Mouse (Mus musculus) megakaryocyte, embryonic 14.5 days (primary cell): Measurements from ENCODE around the gene Iffo1. TPM values are rescaled to one million over a fixed set of nuclear protein-coding genes. Genes with fewer than 3 reads are reported as not detected.
A peak's percentile ranks its signal among the peaks of the same experiment; 100 is the strongest.

Experiments
- H3K27me3 ChIP-seq: replicated peaks from 2 replicates; pipeline ENCODE3; 2012; ENCODE audit warnings: inconsistent platforms
- H3K36me3 ChIP-seq: replicated peaks from 2 replicates; pipeline ENCODE3; 2012; ENCODE audit warnings: low read length, inconsistent platforms, mixed read lengths
- H3K4me1 ChIP-seq: 2 replicates; pipeline ENCODE4 v1.6.1; 2012; ENCODE audit warnings: inconsistent platforms
- H3K4me3 ChIP-seq: replicated peaks from 2 replicates; pipeline ENCODE3; 2012; ENCODE audit warnings: moderate library complexity, mild to moderate bottlenecking, inconsistent platforms
- H3K9me3 ChIP-seq: 2 replicates; pipeline ENCODE4 v1.6.1; 2012; ENCODE audit warnings: inconsistent platforms
- FLI1 ChIP-seq: IDR thresholded peaks from 2 replicates; pipeline ENCODE4 v1.6.1; 2012; ENCODE audit warnings: low read length, inconsistent platforms, mixed read lengths
- GATA1 ChIP-seq: IDR thresholded peaks from 3 replicates; pipeline ENCODE4 v1.6.1; 2012; ENCODE audit warnings: mixed read lengths, low read length, inconsistent platforms, borderline replicate concordance
- polyA plus RNA-seq: library from polyadenylated mRNA; stranded (reverse); fragments of >175 nt; gene quantifications from 2 replicates; pipeline ENCODE4 v1.2.3, GENCODE M21; 2012; ENCODE audit warnings: low replicate concordance; ENCODE audit not compliant: insufficient read depth

Iffo1 gene
- polyA plus RNA-seq, 1 experiment = 20.6 TPM

DNA sequence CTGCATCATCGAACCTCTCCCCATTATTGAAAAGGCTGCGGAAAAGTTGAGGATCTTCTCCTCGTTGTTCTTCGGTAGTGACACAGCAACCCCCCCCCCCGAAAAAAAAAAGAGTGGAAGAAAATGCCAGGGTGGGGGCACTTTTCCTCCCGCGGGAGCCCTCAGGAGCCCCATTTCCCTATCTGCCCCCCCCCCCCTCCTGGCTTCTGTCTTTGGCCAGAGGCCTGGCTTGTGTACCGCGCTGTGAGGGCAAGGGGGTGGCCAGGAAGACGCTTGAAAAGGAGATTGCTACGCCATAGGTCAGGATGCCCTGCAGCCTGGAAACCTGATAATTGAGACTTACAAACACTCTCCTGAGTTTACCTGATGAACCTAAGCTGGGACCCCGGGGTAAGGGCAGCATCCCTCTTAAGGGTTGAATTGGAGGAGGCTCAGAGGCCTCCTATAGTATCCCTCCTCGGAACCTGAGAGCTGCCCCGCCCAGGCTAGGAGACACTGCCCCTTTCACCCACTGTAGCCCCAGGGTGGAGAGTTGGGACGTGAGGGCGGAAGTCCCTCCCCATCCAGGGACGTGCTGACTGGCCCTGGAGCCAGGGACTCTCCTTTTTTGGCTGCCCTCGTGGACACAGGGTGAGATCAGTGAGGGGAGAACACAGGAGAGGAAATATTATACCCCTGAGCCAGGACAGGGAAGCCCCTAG is 21.2 kb downstream of the Iffo1 start, which contains the start of gene Gapdh:
TSS of gene Gapdh (minus strand) at position 417 of the 701 bp plus-strand sequence.
- TF ChIP-seq GATA1 (no peak), FLI1 (no peak)

GRCm38 (mm10) chr6:125166861-125167650 is 22.0 kb downstream of the Iffo1 start:
- H3K4me3 ChIP-seq = peak overlapping the region; percentile 100
- peaks cover 77% of the 10 kb centered on the region for H3K36me3 ChIP-seq
- no peaks in the 10 kb centered on the region for H3K9me3 ChIP-seq
- TF ChIP-seq GATA1 (no peak), FLI1 (no peak)
- peaks cover 63% of the 10 kb centered on the region for H3K4me1 ChIP-seq
- no peaks in the 10 kb centered on the region for H3K27me3 ChIP-seq

More for the DNA sequence above, 21.2 kb downstream of the Iffo1 start, which contains the start of gene Gapdh:
- H3K9me3 ChIP-seq = no peaks in the 10 kb centered on the region
- H3K4me3 ChIP-seq = peak within 1 kb of the TSS; percentile 100
- H3K36me3 ChIP-seq = peaks cover 76% of the 10 kb centered on the region
- H3K4me1 ChIP-seq = peaks cover 67% of the 10 kb centered on the region
- no peaks in the 10 kb centered on the region for H3K27me3 ChIP-seq

- TF ChIP-seq GATA1 = no peak
- TF ChIP-seq FLI1 = no peak
- H3K4me1 ChIP-seq = peaks cover 55% of the 10 kb centered on the region
- H3K4me3 ChIP-seq = no peak overlapping the region
- H3K9me3 ChIP-seq = no peaks in the 10 kb centered on the region
- H3K27me3 ChIP-seq = no peaks in the 10 kb centered on the region
- H3K36me3 ChIP-seq = peaks cover 80% of the 10 kb centered on the region
Measured at GRCm38 (mm10) chr6:125168086-125168485, 23.0 kb downstream of the Iffo1 start.

DNA sequence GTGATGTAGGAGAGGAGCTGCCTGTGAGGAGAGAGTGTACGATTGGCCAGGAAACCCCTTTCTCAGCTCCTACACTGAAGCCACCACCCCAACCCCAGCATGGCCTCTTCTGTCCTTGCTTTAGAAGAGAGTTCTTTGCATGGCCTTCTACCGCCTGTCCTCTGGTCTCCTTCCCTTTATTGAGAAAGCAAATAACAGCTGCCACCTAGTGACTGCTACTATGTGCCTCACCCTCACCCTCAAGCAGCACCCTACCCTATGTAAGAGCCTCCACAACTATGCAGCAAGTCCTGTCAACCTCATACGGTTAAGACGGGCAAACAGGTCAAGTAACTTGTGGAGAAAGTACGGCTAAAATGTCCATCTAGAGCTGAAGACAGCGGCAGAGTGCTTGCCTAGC is 25.2 kb downstream of the Iffo1 start:
- H3K9me3 ChIP-seq = no peaks in the 10 kb centered on the region
- no peak overlapping the region for H3K4me3 ChIP-seq
- TF ChIP-seq GATA1 = no peak
- no peak for TF ChIP-seq FLI1
- H3K4me1 ChIP-seq = peaks cover 39% of the 10 kb centered on the region
- H3K36me3 ChIP-seq = peaks cover 80% of the 10 kb centered on the region
- no peaks in the 10 kb centered on the region for H3K27me3 ChIP-seq

GRCm38 (mm10) chr6:125172474-125172873 is 27.4 kb downstream of the Iffo1 start:
- Histone ChIP-seq H3K27me3 (no peaks in the 10 kb centered on the region), H3K36me3 (peaks cover 99% of the 10 kb centered on the region), H3K9me3 (no peaks in the 10 kb centered on the region), H3K4me3 (no peak overlapping the region), H3K4me1 (peaks cover 24% of the 10 kb centered on the region)
- TF ChIP-seq FLI1 (no peak), GATA1 (no peak)

DNA sequence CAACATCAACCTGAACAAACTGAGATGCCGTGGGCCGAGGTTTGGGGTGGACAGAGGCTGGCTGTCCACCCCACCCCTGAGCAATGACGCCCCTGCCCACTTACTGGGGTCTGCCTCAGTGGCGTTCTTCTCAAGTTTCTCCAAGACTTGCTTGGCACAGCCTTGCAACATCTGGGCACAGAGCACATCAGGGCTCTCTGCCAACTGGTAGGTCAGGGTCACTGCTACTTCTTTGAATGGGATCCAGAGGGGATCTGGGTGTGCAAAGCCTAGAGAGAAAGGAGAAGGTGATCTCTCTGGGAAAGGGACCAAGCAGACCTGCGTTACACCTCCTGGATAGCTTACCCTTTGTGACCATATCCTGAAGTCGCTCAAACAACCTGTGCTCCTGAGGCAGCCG is 28.2 kb downstream of the Iffo1 start:
- TF ChIP-seq FLI1 (no peak), GATA1 (no peak)
- Histone ChIP-seq H3K9me3 (no peaks in the 10 kb centered on the region), H3K4me1 (peaks cover 16% of the 10 kb centered on the region), H3K4me3 (no peak overlapping the region), H3K27me3 (no peaks in the 10 kb centered on the region), H3K36me3 (peaks cover 99% of the 10 kb centered on the region)

DNA sequence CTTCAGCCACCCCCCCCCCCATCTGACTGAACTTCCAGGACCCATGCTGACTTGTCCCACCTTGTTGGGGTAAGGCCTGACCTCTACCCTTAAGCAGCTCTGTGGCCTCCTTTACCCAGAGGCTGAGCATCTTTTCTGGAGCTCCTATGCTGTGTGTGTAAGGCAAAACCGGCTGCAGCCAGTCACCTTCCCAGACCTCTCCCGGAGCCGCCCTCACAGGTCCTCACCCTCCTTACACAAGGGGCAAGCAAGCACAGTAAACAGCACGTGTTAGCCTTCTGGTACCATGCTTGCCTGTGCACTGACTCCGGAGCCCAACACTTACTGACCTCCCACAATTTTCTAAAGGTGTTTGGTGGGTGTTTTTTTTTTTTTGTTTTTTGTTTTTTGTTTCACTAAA is 30.4 kb downstream of the Iffo1 start:
- TF ChIP-seq FLI1 (no peak), GATA1 (no peak)
- Histone ChIP-seq H3K9me3 (no peaks in the 10 kb centered on the region), H3K36me3 (peaks cover 97% of the 10 kb centered on the region), H3K4me3 (no peak overlapping the region), H3K27me3 (no peaks in the 10 kb centered on the region), H3K4me1 (no peaks in the 10 kb centered on the region)

DNA sequence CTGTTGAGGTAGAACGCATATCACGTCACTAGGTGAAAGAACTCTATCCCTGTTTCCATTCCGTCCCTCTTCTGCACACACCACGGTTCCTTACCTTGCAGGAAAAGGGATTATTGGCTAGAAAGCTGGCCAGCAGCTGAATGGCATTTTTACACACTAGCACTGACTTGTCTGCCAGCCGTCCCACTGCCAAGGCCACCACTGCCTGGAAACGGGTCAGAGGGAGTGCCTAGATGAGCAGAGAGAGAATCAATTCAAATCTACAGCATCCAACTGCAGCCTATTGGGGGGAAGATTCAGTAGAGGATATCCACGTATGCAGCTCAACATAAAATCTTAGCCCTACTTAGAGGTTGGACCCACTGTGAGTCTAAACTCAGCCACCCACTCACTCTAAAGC is 34.6 kb downstream of the Iffo1 start:
- TF ChIP-seq FLI1 (no peak), GATA1 (no peak)
- no peaks in the 10 kb centered on the region for H3K9me3 ChIP-seq
- peaks cover 95% of the 10 kb centered on the region for H3K36me3 ChIP-seq
- H3K27me3 ChIP-seq = no peaks in the 10 kb centered on the region
- 0 out of 2 replicates have a peak, but pooled peaks cover 3% of the 10 kb centered on the region for H3K4me1 ChIP-seq
- H3K4me3 ChIP-seq = no peak overlapping the region

- no peaks in the 10 kb centered on the region for H3K27me3 ChIP-seq
- TF ChIP-seq GATA1 (no peak), FLI1 (no peak)
- H3K9me3 ChIP-seq = no peaks in the 10 kb centered on the region
- H3K4me3 ChIP-seq = no peak overlapping the region
- peaks cover 95% of the 10 kb centered on the region for H3K36me3 ChIP-seq
- H3K4me1 ChIP-seq = peaks cover 4% of the 10 kb centered on the region; the same call in 1 of the 2 replicates
Measured at GRCm38 (mm10) chr6:125182133-125182532, 37.1 kb downstream of the Iffo1 start.

GRCm38 (mm10) chr6:125186203-125186602 is 41.2 kb downstream of the Iffo1 start:
- H3K4me1 ChIP-seq = peaks cover 21% of the 10 kb centered on the region
- H3K27me3 ChIP-seq = no peaks in the 10 kb centered on the region
- H3K4me3 ChIP-seq = no peak overlapping the region
- no peaks in the 10 kb centered on the region for H3K9me3 ChIP-seq
- peaks cover 82% of the 10 kb centered on the region for H3K36me3 ChIP-seq
- TF ChIP-seq FLI1 = no peak
- no peak for TF ChIP-seq GATA1
